Mouse (Mus musculus) neutrophil, adult 5-6 weeks (primary cell): ENCODE measurements around the gene Osbpl5. TPM values are rescaled to one million over a fixed set of nuclear protein-coding genes. Genes with fewer than 3 reads are reported as not detected.
"Not testable (repeated sequence)": the region's sequence is repeated elsewhere in the genome, so short reads cannot be mapped to it uniquely, and the experiment has no call there.

Source experiments
- ATAC-seq: fragments of 151-379, 151-347 bp; 2 replicates; pipeline ENCODE4 v1.8.0; 2017; ENCODE audit warnings: mild to moderate bottlenecking, moderate TSS enrichment; ENCODE audit not compliant: insufficient number of reproducible peaks, poor library complexity, low FRiP score, severe bottlenecking; ENCODE audit errors: extremely low read depth
- total RNA-seq: library from RNA; stranded (forward); fragments of 200-1000 nt; gene quantifications from 2 replicates; pipeline ENCODE4 v1.2.3, GENCODE M21; 2017

Gene Osbpl5
- total RNA-seq, 1 experiment from 2014 or later, result 36.1 TPM

DNA sequence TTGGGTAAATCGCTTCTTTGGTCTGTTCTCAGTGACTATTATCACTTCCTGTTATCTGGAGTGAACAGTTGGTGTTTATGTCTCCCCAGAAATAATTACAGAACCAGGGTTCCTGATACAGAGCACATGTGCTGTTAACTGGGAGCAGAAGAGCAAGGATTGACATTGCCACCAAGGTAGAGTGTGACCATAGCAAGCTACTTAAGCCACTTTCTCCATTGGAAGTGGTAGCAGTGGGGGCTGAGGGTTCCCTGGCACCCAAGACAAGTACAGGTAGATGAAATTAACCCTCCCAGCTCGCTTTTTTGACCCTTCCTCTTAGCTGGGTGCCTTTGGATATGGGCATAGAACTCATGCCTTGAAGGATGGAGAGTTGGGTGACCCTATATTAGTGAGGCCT lies 75.9 kb downstream of the Osbpl5 start:
- ATAC-seq, result not testable (repeated sequence)

DNA sequence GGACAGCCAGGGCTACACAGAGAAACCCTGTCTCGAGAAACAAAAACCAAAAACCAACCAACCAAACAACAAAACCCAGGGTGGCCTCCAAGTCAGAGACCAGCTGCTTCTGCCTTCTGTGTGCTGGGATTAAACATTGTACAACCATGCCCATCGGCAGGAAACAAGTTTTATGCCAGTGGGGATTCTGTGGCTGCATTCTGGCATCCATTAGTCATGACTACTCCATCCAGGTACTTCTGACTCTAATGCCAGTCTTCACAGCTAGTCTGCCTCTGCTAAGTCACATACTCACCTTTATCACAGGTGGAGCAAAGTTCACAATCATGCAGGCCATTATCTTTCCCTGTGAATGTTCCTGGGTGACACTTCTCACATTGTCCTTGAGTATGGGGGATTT lies 77.1 kb downstream of the Osbpl5 start:
- ATAC-seq, result not testable (repeated sequence)

DNA sequence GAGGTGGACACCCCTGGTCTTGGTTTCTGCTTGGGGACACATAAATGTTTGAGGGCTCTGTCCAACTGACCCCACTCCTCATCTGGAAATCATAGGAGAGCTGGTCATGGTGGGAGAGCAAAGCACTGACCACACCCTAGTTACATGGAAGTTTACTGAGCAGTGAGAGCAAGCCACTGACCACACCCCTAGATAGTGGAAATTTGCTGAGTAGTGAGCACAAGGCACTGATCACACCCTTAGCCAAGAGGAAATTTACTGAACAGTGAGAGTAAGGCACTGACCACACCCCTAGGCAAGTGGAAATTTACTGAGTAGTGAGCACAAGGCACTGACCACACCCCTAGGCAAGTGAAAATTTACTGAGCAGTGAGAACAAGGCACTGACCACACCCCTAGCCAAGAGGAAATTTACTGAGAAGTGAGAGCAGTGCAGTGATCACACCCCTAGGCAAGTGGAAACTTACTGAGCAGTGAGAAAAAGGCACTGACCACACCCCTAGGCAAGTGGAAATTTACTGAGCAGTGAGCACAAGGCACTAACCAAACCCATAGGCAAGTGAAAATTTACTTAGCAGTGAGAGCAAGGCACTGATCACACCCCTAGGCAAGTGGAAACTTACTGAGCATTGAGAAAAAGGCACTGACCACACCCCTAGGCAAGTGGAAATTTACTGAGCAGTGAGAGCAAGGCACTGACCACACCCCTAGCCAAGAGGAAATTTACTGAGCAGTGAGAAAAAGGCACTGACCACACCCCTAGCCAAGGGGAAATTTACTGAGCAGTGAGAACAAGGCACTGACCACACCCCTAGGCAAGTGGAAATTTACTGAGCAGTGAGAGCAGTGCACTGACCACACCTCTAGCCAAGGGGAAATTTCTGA lies 90.1 kb downstream of the Osbpl5 start:
- 0 out of 2 replicates have a peak, but pooled peaks have one; percentile 15 for ATAC-seq

DNA sequence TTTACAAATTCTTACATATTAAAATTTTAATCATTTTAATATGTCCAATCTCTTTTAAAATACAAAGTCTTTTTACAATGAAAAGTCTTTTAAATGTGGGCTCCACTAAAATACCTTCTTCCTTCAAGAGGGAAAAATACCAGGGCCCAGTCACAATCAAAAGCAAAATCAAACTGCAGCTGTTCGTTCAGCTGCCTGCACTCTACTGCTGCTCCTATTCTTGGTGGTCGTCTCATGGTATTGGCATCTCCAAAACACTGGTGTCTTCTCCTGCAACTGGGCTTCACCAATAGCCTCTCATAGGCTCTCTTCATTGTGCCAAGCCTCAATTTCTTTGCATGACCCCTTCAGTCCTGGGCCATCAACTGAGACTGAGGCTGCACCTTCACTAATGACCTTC lies 93.3 kb downstream of the Osbpl5 start:
- no peak for ATAC-seq

DNA sequence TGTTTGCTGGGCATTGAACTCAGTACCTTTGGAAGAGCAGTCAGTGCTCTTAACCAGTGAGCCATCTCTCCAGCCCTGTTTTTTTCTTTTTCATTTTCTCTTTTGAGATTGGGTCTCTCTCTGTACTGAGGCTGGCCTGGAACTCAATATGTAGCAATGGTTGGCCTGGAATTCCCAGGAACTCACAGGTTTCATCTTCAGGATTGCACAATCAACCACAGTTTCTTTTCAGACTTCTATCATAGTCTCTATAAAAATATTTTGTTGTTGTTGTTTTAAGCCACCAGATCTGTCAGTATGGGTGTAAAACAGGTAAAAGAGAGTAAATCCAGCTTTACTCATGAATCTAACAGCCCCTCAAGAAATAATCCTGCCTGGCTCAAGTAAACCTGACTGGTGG lies 96.0 kb downstream of the Osbpl5 start:
- no peak for ATAC-seq

DNA sequence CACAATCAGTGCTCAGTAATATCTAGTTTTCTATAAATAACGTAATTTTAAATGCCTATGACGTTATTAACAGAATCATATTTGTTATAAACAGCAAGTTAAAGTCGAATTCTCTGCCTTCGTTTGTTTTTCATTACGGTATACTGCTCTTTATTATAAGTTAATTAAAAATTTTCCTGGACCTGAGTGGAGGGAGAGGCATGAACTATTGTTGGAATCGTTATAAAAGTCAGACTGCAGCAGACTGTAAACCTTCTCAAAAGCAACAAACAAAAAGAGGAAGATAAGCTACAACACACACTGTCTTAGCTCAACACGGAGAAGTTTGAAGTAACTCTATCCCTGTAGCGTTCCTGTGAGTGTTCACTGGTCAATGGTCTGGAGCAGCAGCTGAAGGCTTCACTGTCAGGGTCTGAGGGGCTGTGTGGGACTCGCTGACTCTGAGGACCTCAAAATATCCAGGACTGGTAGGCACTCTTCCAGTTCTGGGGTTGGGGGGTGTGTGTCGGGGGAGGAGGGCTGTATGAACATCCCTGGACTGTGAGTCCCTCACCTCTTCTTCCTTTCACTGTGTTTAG lies 106.9 kb downstream of the Osbpl5 start:
- not testable (repeated sequence) for ATAC-seq

DNA sequence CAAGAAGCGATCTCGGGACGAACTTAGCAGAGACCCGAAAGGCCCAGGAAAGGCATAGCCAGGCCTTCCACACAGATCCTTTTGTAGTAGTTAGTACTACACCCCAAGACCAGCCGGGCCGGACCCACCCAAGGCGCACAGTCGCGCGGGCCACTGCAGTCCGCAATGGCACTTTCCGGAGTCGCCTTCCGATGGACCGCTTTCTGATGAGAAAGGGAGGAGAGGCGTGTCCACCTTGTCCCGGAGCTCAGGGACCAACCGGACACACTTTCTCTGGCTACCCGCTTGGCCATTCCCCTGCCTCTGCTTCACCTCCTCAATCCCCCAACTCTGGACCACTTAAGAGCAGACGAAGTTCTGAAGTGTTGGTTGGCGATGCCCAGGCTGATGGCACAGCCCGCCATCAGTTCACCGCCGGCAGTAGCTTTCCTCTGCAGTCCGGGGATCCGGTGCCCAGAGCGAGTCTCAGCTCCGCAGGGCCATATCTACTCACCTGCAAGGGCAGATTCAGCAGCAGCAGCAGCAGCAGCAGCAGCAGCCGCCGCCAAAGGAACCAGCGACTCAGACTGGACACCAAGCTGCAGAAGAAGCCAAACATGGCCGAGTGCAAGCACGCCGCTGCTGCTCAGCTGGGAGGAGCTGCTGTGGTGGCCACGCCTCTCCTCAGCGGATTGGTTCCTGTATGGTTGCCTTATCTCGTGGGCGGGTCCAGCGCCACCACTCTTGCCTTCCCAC lies 107.6 kb downstream of the Osbpl5 start, which contains the start of gene Tnfrsf22:
TSS of gene Tnfrsf22 (minus strand) at position 628 of the 735 bp plus-strand sequence.
- ATAC-seq, result peak; percentile 99

DNA sequence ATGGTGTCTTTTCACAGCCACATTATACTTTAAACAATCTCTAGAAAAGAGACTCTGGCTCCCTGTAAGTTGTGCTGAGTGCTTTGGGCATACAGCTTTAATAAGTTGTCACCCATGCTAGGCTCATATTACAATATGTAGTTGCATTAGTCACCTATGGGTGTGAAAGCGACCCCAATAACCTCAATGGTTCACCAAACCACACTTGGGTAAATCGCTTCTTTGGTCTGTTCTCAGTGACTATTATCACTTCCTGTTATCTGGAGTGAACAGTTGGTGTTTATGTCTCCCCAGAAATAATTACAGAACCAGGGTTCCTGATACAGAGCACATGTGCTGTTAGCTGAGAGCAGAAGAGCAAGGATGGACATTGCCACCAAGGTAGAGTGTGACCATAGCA lies 112.8 kb downstream of the Osbpl5 start:
- not testable (repeated sequence) for ATAC-seq

Other genes with a start within 250 kb of the Osbpl5 start
- 110 and 117 TPM in 2 replicates for gene Nap1l4, start 207.9 kb downstream of the Osbpl5 start, total RNA-seq
- gene Cars, start 156.9 kb downstream of the Osbpl5 start, total RNA-seq, result 63.9 and 78.8 TPM in 2 replicates
- gene Tnfrsf26, start 128.3 kb downstream of the Osbpl5 start, total RNA-seq, result 19.0 and 20.9 TPM in 2 replicates
- gene Tnfrsf22, start 107.3 kb downstream of the Osbpl5 start, total RNA-seq, result 2.1 TPM in 2 replicates
- gene Tnfrsf23, start 71.1 kb downstream of the Osbpl5 start, total RNA-seq, result 8.6 and 10.1 TPM in 2 replicates
- gene Mrgprg, start 10.0 kb upstream of the Osbpl5 start, total RNA-seq, result not detected in 2 replicates
- 2.7 and 3.8 TPM in 2 replicates for gene Mrgpre, start 27.5 kb upstream of the Osbpl5 start, total RNA-seq
- 14.5 and 21.8 TPM in 2 replicates for gene Nadsyn1, start 65.9 kb upstream of the Osbpl5 start, total RNA-seq
- 6.9 and 10.1 TPM in 2 replicates for gene Dhcr7, start 66.2 kb upstream of the Osbpl5 start, total RNA-seq
- not detected in 2 replicates for gene Gm498, start 109.9 kb upstream of the Osbpl5 start, total RNA-seq
- not detected in 2 replicates for gene Shank2, start 244.9 kb upstream of the Osbpl5 start, total RNA-seq